Mouse (Mus musculus) heart, adult 8-10 months (tissue): ENCODE data around the gene Vkorc1l1. TPM values are rescaled to one million over a fixed set of nuclear protein-coding genes. Genes with fewer than 3 reads are reported as not detected.
"Not testable (repeated sequence)": the region's sequence is repeated elsewhere in the genome, so short reads cannot be mapped to it uniquely, and the experiment has no call there.

Source experiments
- DNase-seq: peaks from one replicate; pipeline ENCODE4 v3.0.0; 2022; ENCODE audit warnings: low spot score
- total RNA-seq, 4 experiments: library from RNA; stranded (reverse); gene quantifications; 2 replicates each; pipeline ENCODE4 v1.2.4; 2022

Vkorc1l1 gene
- total RNA-seq = 10 to 100 TPM; 14.7 to 18.3 (median 17.0) TPM

- DNase-seq = peak; percentile 98
Measured at GRCm38 (mm10) chr5:129941495-129942045, at the start of gene Vkorc1l1. Gene Vkorc1l1, plus strand, starts transcription at chr5:129941970.

- DNase-seq = peak; percentile 93
Measured at GRCm38 (mm10) chr5:129895198-129896088, 46.3 kb upstream of the Vkorc1l1 start, which contains the start of gene Zbed5. Gene Zbed5, plus strand, starts transcription at chr5:129895723.

GRCm38 (mm10) chr5:129898449-129898848 lies 43.3 kb upstream of the Vkorc1l1 start, which contains the start of gene Phkg1:
Gene Phkg1, minus strand, starts transcription at chr5:129898549.
- DNase-seq = no peak

- no peak for DNase-seq
Measured at GRCm38 (mm10) chr5:129907775-129908174, 34.0 kb upstream of the Vkorc1l1 start.

GRCm38 (mm10) chr5:129908242-129908965 lies 33.4 kb upstream of the Vkorc1l1 start, which contains the start of gene Nupr1l:
Gene Nupr1l, plus strand, starts transcription at chr5:129908540.
- DNase-seq = peak; percentile 86

- DNase-seq = no peak
Measured at GRCm38 (mm10) chr5:129909147-129909546, 32.6 kb upstream of the Vkorc1l1 start.

- DNase-seq = no peak
Measured at GRCm38 (mm10) chr5:129909591-129909990, 32.2 kb upstream of the Vkorc1l1 start.

- no peak for DNase-seq
Measured at GRCm38 (mm10) chr5:129914024-129914423, 27.7 kb upstream of the Vkorc1l1 start.

GRCm38 (mm10) chr5:129915491-129915890 lies 26.3 kb upstream of the Vkorc1l1 start:
- not testable (repeated sequence) for DNase-seq

- no peak for DNase-seq
Measured at GRCm38 (mm10) chr5:129918065-129918651, 23.6 kb upstream of the Vkorc1l1 start.

- DNase-seq = no peak
Measured at GRCm38 (mm10) chr5:129918752-129919151, 23.0 kb upstream of the Vkorc1l1 start.

GRCm38 (mm10) chr5:129919320-129919719 lies 22.4 kb upstream of the Vkorc1l1 start:
- no peak for DNase-seq

GRCm38 (mm10) chr5:129921972-129922371 lies 19.8 kb upstream of the Vkorc1l1 start:
- no peak for DNase-seq

- no peak for DNase-seq
Measured at GRCm38 (mm10) chr5:129924820-129925452, 16.8 kb upstream of the Vkorc1l1 start.

- DNase-seq = no peak
Measured at GRCm38 (mm10) chr5:129925933-129926332, 15.8 kb upstream of the Vkorc1l1 start.

GRCm38 (mm10) chr5:129929924-129930855 lies 11.6 kb upstream of the Vkorc1l1 start:
- DNase-seq = no peak

- no peak for DNase-seq
Measured at GRCm38 (mm10) chr5:129936941-129937340, 4.8 kb upstream of the Vkorc1l1 start.

GRCm38 (mm10) chr5:129940281-129940680 lies 1.5 kb upstream of the Vkorc1l1 start:
- no peak for DNase-seq

- no peak for DNase-seq
Measured at GRCm38 (mm10) chr5:129940736-129941494, 855 bp upstream of the Vkorc1l1 start.
